Mouse (Mus musculus) liver, embryonic 11.5 days (tissue): ENCODE measurements around the gene Ucn. TPM values are rescaled to one million over a fixed set of nuclear protein-coding genes. Genes with fewer than 3 reads are reported as not detected.
A peak's percentile ranks its signal among the peaks of the same experiment; 100 is the strongest.

Source experiments
- ATAC-seq: fragments of 200-750 bp; cut with Nextera tagmentation; replicated peaks from 2 replicates; pipeline ENCODE4 v1.8.0; 2017; ENCODE audit warnings: moderate number of reproducible peaks, mild to moderate bottlenecking, moderate TSS enrichment, moderate library complexity; ENCODE audit not compliant: low FRiP score
- DNase-seq: peaks from one replicate; pipeline ENCODE4 v3.0.0-alpha.2; 2017; ENCODE audit warnings: low spot score
- H3K27ac ChIP-seq: fragments of 300-500 bp; sonication (generic); 2 replicates; pipeline ENCODE4 v1.5.1; 2014; ENCODE audit warnings: mild to moderate bottlenecking, low read depth, low read length, control low read depth
- H3K27me3 ChIP-seq: fragments of 300-500 bp; sonication (generic); replicated peaks from 2 replicates; pipeline ENCODE4 v1.6.1; 2014; ENCODE audit warnings: low read length, mixed read lengths; ENCODE audit not compliant: control insufficient read depth, insufficient read depth
- H3K36me3 ChIP-seq: fragments of 300-500 bp; sonication (generic); 2 replicates; pipeline ENCODE4 v1.6.1; 2014; ENCODE audit warnings: mild to moderate bottlenecking, low read length, moderate library complexity, mixed read lengths; ENCODE audit not compliant: control insufficient read depth, insufficient read depth
- H3K4me1 ChIP-seq: fragments of 300-500 bp; sonication (generic); replicated peaks from 2 replicates; pipeline ENCODE4 v1.6.1; 2014; ENCODE audit warnings: low read length, mixed read lengths; ENCODE audit not compliant: control insufficient read depth, insufficient read depth
- H3K4me2 ChIP-seq: fragments of 300-500 bp; sonication (generic); 2 replicates; pipeline ENCODE4 v1.6.1; 2014; ENCODE audit warnings: mild to moderate bottlenecking, control low read depth, moderate library complexity
- H3K4me3 ChIP-seq: fragments of 300-500 bp; sonication (generic); 2 replicates; pipeline ENCODE4 v1.5.1; 2014; ENCODE audit warnings: low read depth, low read length, control low read depth
- H3K9ac ChIP-seq: fragments of 300-500 bp; sonication (generic); 2 replicates; pipeline ENCODE4 v1.6.1; 2014; ENCODE audit warnings: low read depth, low read length, control low read depth
- H3K9me3 ChIP-seq: fragments of 300-500 bp; sonication (generic); 2 replicates; pipeline ENCODE4 v1.6.1; 2016; ENCODE audit warnings: low read length, inconsistent platforms, mixed read lengths; ENCODE audit not compliant: control insufficient read depth
- WGBS: fragments of 180-500 bp; shearing (Covaris S2); extraction: QIAGEN DNeasy Blood & Tissue Kit; methylation state at CpG from one replicate; pipeline ENCODE4 v1.1.7; 2014; 5-methylcytosine and 5-hydroxymethylcytosine counted together
- polyA plus RNA-seq: library from polyadenylated mRNA; unstranded; fragments of >200 nt; fragmentation: Nextera tagmentation; extraction: Ambion mirVana; gene quantifications from 2 replicates; pipeline ENCODE4 v1.2.1, GENCODE M21; 2014

The Ucn gene
- polyA plus RNA-seq, 1 experiment from 2014 or later = not detected

GRCm38 (mm10) chr5:31123481-31123880, 15.1 kb downstream of the Ucn start:
- 68% methylated on average over 2 of the region's 2 CpGs for WGBS
- DNase-seq (no peak), ATAC-seq (no peak)
- Histone ChIP-seq H3K4me1 (no peaks in the 10 kb centered on the region), H3K9me3 (no peaks in the 10 kb centered on the region), H3K4me3 (no peak overlapping the region), H3K4me2 (no peak overlapping the region), H3K27me3 (no peaks in the 10 kb centered on the region), H3K36me3 (no peaks in the 10 kb centered on the region), H3K9ac (no peak overlapping the region), H3K27ac (no peak overlapping the region)

- Histone ChIP-seq H3K4me1 (no peaks in the 10 kb centered on the region), H3K4me3 (no peak overlapping the region), H3K27me3 (0 out of 2 replicates have a peak, but pooled peaks cover 6% of the 10 kb centered on the region), H3K4me2 (no peak overlapping the region), H3K9ac (no peak overlapping the region), H3K36me3 (no peaks in the 10 kb centered on the region), H3K27ac (no peak overlapping the region), H3K9me3 (no peaks in the 10 kb centered on the region)
- ATAC-seq = no peak
- WGBS = 65% methylated on average over 8 of the region's 8 CpGs
- DNase-seq = no peak
Observed at GRCm38 (mm10) chr5:31121111-31121510, 17.5 kb downstream of the Ucn start.

GRCm38 (mm10) chr5:31116912-31117311, 21.7 kb downstream of the Ucn start:
- no peak overlapping the region for H3K9ac ChIP-seq
- H3K9me3 ChIP-seq = no peaks in the 10 kb centered on the region
- H3K4me2 ChIP-seq = no peak overlapping the region
- 0 out of 2 replicates have a peak, but pooled peaks cover 7% of the 10 kb centered on the region for H3K27me3 ChIP-seq
- H3K4me1 ChIP-seq = no peaks in the 10 kb centered on the region
- no peak overlapping the region for H3K4me3 ChIP-seq
- WGBS = 22% methylated on average over 10 of the region's 10 CpGs
- H3K36me3 ChIP-seq = no peaks in the 10 kb centered on the region
- no peak for ATAC-seq
- no peak for DNase-seq
- no peak overlapping the region for H3K27ac ChIP-seq

- no peaks in the 10 kb centered on the region for H3K36me3 ChIP-seq
- H3K9me3 ChIP-seq = no peaks in the 10 kb centered on the region
- H3K4me3 ChIP-seq = no peak within 1 kb of the TSS
- 23% methylated on average over 3 of the region's 3 CpGs for WGBS
- H3K27ac ChIP-seq = no peak within 1 kb of the TSS
- H3K4me1 ChIP-seq = no peaks in the 10 kb centered on the region
- H3K9ac ChIP-seq = no peak within 1 kb of the TSS
- no peak within 1 kb of the TSS for H3K4me2 ChIP-seq
- H3K27me3 ChIP-seq = 0 out of 2 replicates have a peak, but pooled peaks cover 7% of the 10 kb centered on the region
- DNase-seq = no peak
- no peak for ATAC-seq
Observed at GRCm38 (mm10) chr5:31116354-31116753, 22.3 kb downstream of the Ucn start, which contains the start of gene Trim54. TSS of gene Trim54 (plus strand) at chr5:31116712.

- Histone ChIP-seq H3K9ac (no peak overlapping the region), H3K4me3 (no peak overlapping the region), H3K36me3 (no peaks in the 10 kb centered on the region), H3K27ac (no peak overlapping the region), H3K4me2 (no peak overlapping the region), H3K27me3 (no peaks in the 10 kb centered on the region), H3K4me1 (no peaks in the 10 kb centered on the region), H3K9me3 (no peaks in the 10 kb centered on the region)
- ATAC-seq (no peak), DNase-seq (no peak)
- WGBS = 25% methylated on average over 7 of the region's 7 CpGs
Observed at GRCm38 (mm10) chr5:31110781-31111180, 27.8 kb downstream of the Ucn start.

GRCm38 (mm10) chr5:31108000-31108490, 30.6 kb downstream of the Ucn start, which contains the start of gene Slc30a3:
TSS of gene Slc30a3 (minus strand) at chr5:31108237.
- DNase-seq (no peak), ATAC-seq (no peak)
- Histone ChIP-seq H3K9ac (no peak within 1 kb of the TSS), H3K36me3 (no peaks in the 10 kb centered on the region), H3K4me1 (no peaks in the 10 kb centered on the region), H3K4me2 (no peak within 1 kb of the TSS), H3K9me3 (no peaks in the 10 kb centered on the region), H3K27ac (no peak within 1 kb of the TSS), H3K4me3 (no peak within 1 kb of the TSS), H3K27me3 (no peaks in the 10 kb centered on the region)
- WGBS = 90% methylated on average over 18 of the region's 18 CpGs

GRCm38 (mm10) chr5:31105814-31106335, 32.8 kb downstream of the Ucn start, which contains the start of gene Dnajc5g:
TSS of gene Dnajc5g (plus strand) at chr5:31106285.
- Histone ChIP-seq H3K4me2 (no peak within 1 kb of the TSS), H3K27ac (no peak within 1 kb of the TSS), H3K9me3 (no peaks in the 10 kb centered on the region), H3K4me3 (no peak within 1 kb of the TSS), H3K4me1 (no peaks in the 10 kb centered on the region), H3K36me3 (no peaks in the 10 kb centered on the region), H3K9ac (no peak within 1 kb of the TSS), H3K27me3 (no peaks in the 10 kb centered on the region)
- DNase-seq = no peak
- no peak for ATAC-seq
- 66% methylated on average over 9 of the region's 9 CpGs for WGBS

- Histone ChIP-seq H3K9me3 (no peaks in the 10 kb centered on the region), H3K36me3 (no peaks in the 10 kb centered on the region), H3K9ac (no peak overlapping the region), H3K4me3 (peak overlapping the region; percentile 26), H3K27me3 (peaks cover 71% of the 10 kb centered on the region), H3K4me2 (peak overlapping the region; percentile 72), H3K4me1 (peaks cover 6% of the 10 kb centered on the region; the same call in 1 of the 2 replicates), H3K27ac (no peak overlapping the region)
- DNase-seq (no peak), ATAC-seq (no peak)
- 33% methylated on average over 11 of the region's 11 CpGs for WGBS
Observed at GRCm38 (mm10) chr5:31095711-31096480, 42.7 kb downstream of the Ucn start.
